27 mouse cellular contexts compared by ENCODE assay signal in genomic region chr10:126493734-126494133, GRCm38 (mm10).
DNase-seq lines count a peak whose midpoint lies in the region; ATAC-seq lines count a peak whose summit lies in the region.
"Had no signal": no experiment of that assay in that cellular context is flagged by ENCODE, and none has a peak within 500 bp of the region (broad histone marks: within the 10 kb centered on the region; RNA-seq: fewer than 3 reads in every experiment).

No protein-coding gene starts in this region.

- no peaks in the 10 kb centered on the region for H3K36me3 ChIP-seq in splenic B cell, adult 2 months (ENCODE audit: control insufficient read depth, insufficient read depth, low read length, poor library complexity, severe bottlenecking)
- H3K36me3 ChIP-seq: embryonic facial prominence, embryonic 13.5 days; embryonic facial prominence, embryonic 15.5 days; forebrain, embryonic 10.5 days; forebrain, embryonic 12.5 days; G1E had no signal

- peak; percentile 51 for ATAC-seq in megakaryocyte, adult 5-6 weeks (ENCODE audit: poor library complexity, severe bottlenecking)
- ATAC-seq: activated CD4-positive, CD25-positive, alpha-beta regulatory T cell, adult 4 months; CD4-positive, CD25-positive, alpha-beta regulatory T cell, adult 4 months; forebrain, embryonic 14.5 days; forebrain, embryonic 16.5 days; Patski had no signal

- H3K27me3 ChIP-seq in splenic B cell, adult 2 months (ENCODE audit: control insufficient read depth, insufficient read depth, low read length, poor library complexity, severe bottlenecking): no peaks in the 10 kb centered on the region
- H3K27me3 ChIP-seq: CH12.LX; embryonic facial prominence, embryonic 13.5 days; embryonic facial prominence, embryonic 15.5 days; forebrain, embryonic 12.5 days; Patski had no signal

- intact Hi-C loops in heart, postnatal 14 days (cut with DNase I): no loop called here

- peak; percentile 60 for DNase-seq in heart, adult 11 months
- DNase-seq in heart, postnatal 14 days: no peak
- peak; percentile 18 for DNase-seq in splenic B cell, adult 2 months (ENCODE audit: low read depth, low spot score)
- no peak for DNase-seq in ovary, adult 18-20 months (ENCODE audit: low spot score)
- DNase-seq in cerebellum, adult 8-10 months: no peak
- DNase-seq: adrenal gland, adult 2 months; adrenal gland, postnatal 10 days; adrenal gland, postnatal 25 days; B cell, adult 2 months; cerebellum, adult 11 months; cerebellum, adult 18-20 months; cerebellum, adult 9-10 months; cerebellum, postnatal 10 days; cerebellum, postnatal 25 days; embryo, embryonic 11 days had no signal

Comparison
In these comparisons a context has a peak if more than half of its experiments do, and no peak if none do; other contexts are left out.
1. DNase-seq: peak in heart, adult 11 months (single experiment) and splenic B cell, adult 2 months (single experiment); none in heart, postnatal 14 days (0 of 2), ovary, adult 18-20 months (single experiment) and cerebellum, adult 8-10 months (single experiment).